Mouse (Mus musculus) T-helper 1 cell (primary cell): Measurements from ENCODE around the gene Arl15.

Source experiments
- in situ Hi-C: fragments of 300-600 bp; cut with MboI, MseI; formaldehyde crosslinking; loops from one replicate; pipeline ENCODE4 v1.15.1; 2025; ENCODE audit warnings: high pct_unique_total_duplicates

The Arl15 gene

GRCm38 (mm10) chr13:114052426-114053205, 258.3 kb downstream of the Arl15 start:
- in situ Hi-C loops: no loop called here

GRCm38 (mm10) chr13:114053261-114053660, 259.0 kb downstream of the Arl15 start:
- in situ Hi-C loops: no loop called here

- in situ Hi-C loops: no loop called here
Measured at GRCm38 (mm10) chr13:114055686-114056085, 261.4 kb downstream of the Arl15 start.

GRCm38 (mm10) chr13:114060258-114060657, 266.0 kb downstream of the Arl15 start:
- in situ Hi-C loops: no loop called here

- in situ Hi-C loops: no loop called here
Measured at GRCm38 (mm10) chr13:114061234-114061633, 266.9 kb downstream of the Arl15 start.

- in situ Hi-C loops: no loop called here
Measured at GRCm38 (mm10) chr13:114064069-114064468, 269.8 kb downstream of the Arl15 start.

- in situ Hi-C loops: no loop called here
Measured at GRCm38 (mm10) chr13:114065012-114065411, 270.7 kb downstream of the Arl15 start.

- in situ Hi-C loops: no loop called here
Measured at GRCm38 (mm10) chr13:114068421-114068820, 274.1 kb downstream of the Arl15 start.

- in situ Hi-C loops: no loop called here
Measured at GRCm38 (mm10) chr13:114071439-114071838, 277.1 kb downstream of the Arl15 start.

- in situ Hi-C loops: no loop called here
Measured at GRCm38 (mm10) chr13:114074471-114074870, 280.2 kb downstream of the Arl15 start.

- in situ Hi-C loops: loop anchor here (25.0 kb wide), 1 partner anchor 711 kb away; no protein-coding TSS in a partner anchor
Measured at GRCm38 (mm10) chr13:114075724-114076384, 281.5 kb downstream of the Arl15 start.

- in situ Hi-C loops: loop anchor here (25.0 kb wide), 1 partner anchor 710 kb away; no protein-coding TSS in a partner anchor
Measured at GRCm38 (mm10) chr13:114077181-114077580, 282.9 kb downstream of the Arl15 start.

GRCm38 (mm10) chr13:114077584-114078270, 283.4 kb downstream of the Arl15 start:
- in situ Hi-C loops: loop anchor here (25.0 kb wide), 1 partner anchor 710 kb away; no protein-coding TSS in a partner anchor

- in situ Hi-C loops: loop anchor here (25.0 kb wide), 1 partner anchor 708 kb away; no protein-coding TSS in a partner anchor
Measured at GRCm38 (mm10) chr13:114078851-114079250, 284.5 kb downstream of the Arl15 start.

GRCm38 (mm10) chr13:114079751-114080150, 285.4 kb downstream of the Arl15 start:
- in situ Hi-C loops: loop anchor here (25.0 kb wide), 1 partner anchor 708 kb away; no protein-coding TSS in a partner anchor

GRCm38 (mm10) chr13:114080491-114080890, 286.2 kb downstream of the Arl15 start:
- in situ Hi-C loops: loop anchor here (25.0 kb wide), 1 partner anchor 707 kb away; no protein-coding TSS in a partner anchor

GRCm38 (mm10) chr13:114083570-114084138, 289.3 kb downstream of the Arl15 start:
- in situ Hi-C loops: loop anchor here (25.0 kb wide), 1 partner anchor 704 kb away; no protein-coding TSS in a partner anchor

- in situ Hi-C loops: loop anchor here (25.0 kb wide), 1 partner anchor 702 kb away; no protein-coding TSS in a partner anchor
Measured at GRCm38 (mm10) chr13:114085442-114085841, 291.1 kb downstream of the Arl15 start.

GRCm38 (mm10) chr13:114086325-114086724, 292.0 kb downstream of the Arl15 start:
- in situ Hi-C loops: loop anchor here (25.0 kb wide), 1 partner anchor 701 kb away; no protein-coding TSS in a partner anchor

- in situ Hi-C loops: loop anchor here (25.0 kb wide), 1 partner anchor 700 kb away; no protein-coding TSS in a partner anchor
Measured at GRCm38 (mm10) chr13:114086801-114087200, 292.5 kb downstream of the Arl15 start.
